Mouse (Mus musculus) thymus, postnatal 4 days (tissue): Measurements from ENCODE around the gene Myoz2.

Experiments used
- DNase-seq: peaks from one replicate; pipeline ENCODE4 v3.0.0; 2021

Gene Myoz2

GRCm38 (mm10) chr3:123034752-123035151 is at the start of gene Myoz2:
Gene Myoz2, minus strand, starts transcription at chr3:123035015.
- no peak for DNase-seq

- DNase-seq = no peak
Measured at GRCm38 (mm10) chr3:123081665-123082064, 46.9 kb upstream of the Myoz2 start.

GRCm38 (mm10) chr3:123080943-123081342 is 46.1 kb upstream of the Myoz2 start:
- no peak for DNase-seq

- no peak for DNase-seq
Measured at GRCm38 (mm10) chr3:123080017-123080725, 45.4 kb upstream of the Myoz2 start.

GRCm38 (mm10) chr3:123075759-123076158 is 40.9 kb upstream of the Myoz2 start:
- DNase-seq = no peak

- DNase-seq = no peak
Measured at GRCm38 (mm10) chr3:123075034-123075433, 40.2 kb upstream of the Myoz2 start.

GRCm38 (mm10) chr3:123073351-123073750 is 38.5 kb upstream of the Myoz2 start:
- no peak for DNase-seq

GRCm38 (mm10) chr3:123072472-123072871 is 37.7 kb upstream of the Myoz2 start:
- no peak for DNase-seq

GRCm38 (mm10) chr3:123070996-123071395 is 36.2 kb upstream of the Myoz2 start:
- DNase-seq = no peak

- DNase-seq = no peak
Measured at GRCm38 (mm10) chr3:123066836-123067235, 32.0 kb upstream of the Myoz2 start.

GRCm38 (mm10) chr3:123065466-123065865 is 30.7 kb upstream of the Myoz2 start:
- no peak for DNase-seq

- no peak for DNase-seq
Measured at GRCm38 (mm10) chr3:123064186-123064585, 29.4 kb upstream of the Myoz2 start.

- DNase-seq = no peak
Measured at GRCm38 (mm10) chr3:123061931-123062330, 27.1 kb upstream of the Myoz2 start.

GRCm38 (mm10) chr3:123058832-123059231 is 24.0 kb upstream of the Myoz2 start:
- DNase-seq = no peak

- DNase-seq = no peak
Measured at GRCm38 (mm10) chr3:123054178-123054577, 19.4 kb upstream of the Myoz2 start.

- DNase-seq = no peak
Measured at GRCm38 (mm10) chr3:123053192-123053938, 18.6 kb upstream of the Myoz2 start.

GRCm38 (mm10) chr3:123042308-123042707 is 7.5 kb upstream of the Myoz2 start:
- no peak for DNase-seq

GRCm38 (mm10) chr3:123033804-123034203 is 1.0 kb downstream of the Myoz2 start:
- DNase-seq = no peak

- no peak for DNase-seq
Measured at GRCm38 (mm10) chr3:123025634-123026033, 9.2 kb downstream of the Myoz2 start.

GRCm38 (mm10) chr3:123024496-123025234 is 10.2 kb downstream of the Myoz2 start:
- DNase-seq = no peak

- DNase-seq = no peak
Measured at GRCm38 (mm10) chr3:123018792-123019191, 16.0 kb downstream of the Myoz2 start.

- no peak for DNase-seq
Measured at GRCm38 (mm10) chr3:123013476-123013875, 21.3 kb downstream of the Myoz2 start.

- DNase-seq = no peak
Measured at GRCm38 (mm10) chr3:123009417-123009816, 25.4 kb downstream of the Myoz2 start.

GRCm38 (mm10) chr3:123007386-123007785 is 27.4 kb downstream of the Myoz2 start:
- DNase-seq = no peak
